In genomic region chr11:118233924-118234323, GRCm38 (mm10) we compare ENCODE assay signal across 21 mouse cellular contexts. TPM values are rescaled to one million over a fixed set of nuclear protein-coding genes. Genes with fewer than 3 reads are reported as not detected.
DNase-seq lines count a peak whose midpoint lies in the region; ATAC-seq and TF ChIP-seq lines count a peak whose summit lies in the region.
"Had no signal": no experiment of that assay in that cellular context is flagged by ENCODE, and none has a peak within 500 bp of the region (broad histone marks: within the 10 kb centered on the region; RNA-seq: fewer than 3 reads in every experiment).

No protein-coding gene starts in this region.

- 0 out of 2 replicates have a peak overlapping the region, but pooled peaks have one; percentile 11 for H3K27ac ChIP-seq in heart, embryonic 11.5 days (ENCODE audit: low read depth, low read length)
- H3K27ac ChIP-seq in heart, embryonic 12.5 days (ENCODE audit: poor library complexity, severe bottlenecking) = no peak overlapping the region
- H3K27ac ChIP-seq in CH12.LX (ENCODE audit: insufficient read depth, low read depth) = no peak overlapping the region
- H3K27ac ChIP-seq in layer of hippocampus, adult 2 months = no peak overlapping the region
- H3K27ac ChIP-seq: forebrain, embryonic 13.5 days; hindbrain, embryonic 15.5 days had no signal

- TF ChIP-seq POLR2A in CH12.LX (IDR thresholded peaks at IDR 0.05; ENCODE audit: low read depth, low read length) = no peak

- H3K79me2 ChIP-seq in CH12.LX (replicated peaks; ENCODE audit: control insufficient read depth, extremely low read depth, insufficient read depth, poor library complexity, severe bottlenecking) = peaks cover 5% of the 10 kb centered on the region

- no peak for TF ChIP-seq RAD21 in CH12.LX (IDR thresholded peaks at IDR 0.05; ENCODE audit: low read depth, low read length)

- no peaks in the 10 kb centered on the region for H3K9me3 ChIP-seq in heart, embryonic 11.5 days (replicated peaks; ENCODE audit: control insufficient read depth, low read length)
- no peaks in the 10 kb centered on the region for H3K9me3 ChIP-seq in heart, embryonic 12.5 days (replicated peaks)
- H3K9me3 ChIP-seq in CH12.LX (replicated peaks; ENCODE audit: low read length) = peaks cover 10% of the 10 kb centered on the region
- H3K9me3 ChIP-seq: embryonic facial prominence, embryonic 13.5 days; forebrain, embryonic 13.5 days; heart, embryonic 13.5 days; hindbrain, embryonic 15.5 days had no signal

- peaks cover 20% of the 10 kb centered on the region for H3K4me1 ChIP-seq in heart, embryonic 11.5 days (ENCODE audit: control insufficient read depth, insufficient read depth, low read length)
- peaks cover 57% of the 10 kb centered on the region for H3K4me1 ChIP-seq in heart, embryonic 12.5 days (replicated peaks)
- peaks cover 26 to 87% of the 10 kb centered on the region in 2 experiments for H3K4me1 ChIP-seq in CH12.LX (ENCODE audit: control insufficient read depth in 1 of 2, insufficient read depth in 2 of 2)

- dilution Hi-C loops in CH12.LX (cut with MboI; ENCODE audit: extremely low pct_ligation_motif_present, extremely low pct_unique_long_range_greater_than_20kb, low sequenced_read_pairs) = no loop called here

- H3K36me3 ChIP-seq in heart, embryonic 11.5 days (ENCODE audit: control insufficient read depth, insufficient read depth, low read length) = no peaks in the 10 kb centered on the region
- H3K36me3 ChIP-seq in heart, embryonic 12.5 days = no peaks in the 10 kb centered on the region
- peaks cover 0 to 23% of the 10 kb centered on the region in 2 experiments for H3K36me3 ChIP-seq in CH12.LX (replicated peaks in 1 of 2; ENCODE audit: control insufficient read depth in 1 of 2, insufficient read depth in 1 of 2, low read length in 1 of 2)
- H3K36me3 ChIP-seq: embryonic facial prominence, embryonic 13.5 days; heart, embryonic 13.5 days; hindbrain, embryonic 15.5 days had no signal

- no peak overlapping the region for H3K9ac ChIP-seq in heart, embryonic 11.5 days (ENCODE audit: low read depth, low read length)
- H3K9ac ChIP-seq in heart, embryonic 12.5 days = no peak overlapping the region
- H3K9ac ChIP-seq in CH12.LX (ENCODE audit: insufficient read depth, low read depth) = no peak overlapping the region
- H3K9ac ChIP-seq: embryonic facial prominence, embryonic 13.5 days; forebrain, embryonic 13.5 days; forebrain, postnatal 0 days; heart, embryonic 13.5 days; hindbrain, embryonic 15.5 days had no signal

- H3K4me2 ChIP-seq in heart, embryonic 11.5 days = no peak overlapping the region
- no peak overlapping the region for H3K4me2 ChIP-seq in heart, embryonic 12.5 days
- no peak overlapping the region for H3K4me2 ChIP-seq in CH12.LX (ENCODE audit: insufficient read depth, low read depth, poor library complexity, severe bottlenecking)
- H3K4me2 ChIP-seq: embryonic facial prominence, embryonic 13.5 days; forebrain, embryonic 13.5 days; hindbrain, embryonic 15.5 days had no signal

- no peaks in the 10 kb centered on the region for H3K27me3 ChIP-seq in heart, embryonic 11.5 days (ENCODE audit: control insufficient read depth, insufficient read depth, low read length)
- H3K27me3 ChIP-seq in heart, embryonic 12.5 days (replicated peaks) = no peaks in the 10 kb centered on the region
- H3K27me3 ChIP-seq in CH12.LX (replicated peaks) = no peaks in the 10 kb centered on the region
- H3K27me3 ChIP-seq: embryonic facial prominence, embryonic 13.5 days; forebrain, embryonic 13.5 days; heart, embryonic 13.5 days; hindbrain, embryonic 15.5 days had no signal

- 53% methylated on average over 3 of the region's 3 CpGs for WGBS in heart, embryonic 11.5 days (ENCODE audit: insufficient replicate concordance)
- WGBS in heart, embryonic 12.5 days = 57% methylated on average over 3 of the region's 3 CpGs

- TF ChIP-seq EP300 in CH12.LX (IDR thresholded peaks at IDR 0.05; ENCODE audit: low read length) = no peak

- DNase-seq in CH12.LX (ENCODE audit: extremely low read depth) = no peak
- peak; percentile 56 for DNase-seq in fibroblast of lung, adult 2 months (ENCODE audit: low read depth)
- no peak for DNase-seq in layer of hippocampus, adult 2 months (ENCODE audit: low spot score in 2 of 2)
- DNase-seq in right cerebral cortex, postnatal 10 days (ENCODE audit: low spot score in 2 of 2) = no peak
- DNase-seq: adrenal gland, postnatal 14 days; B cell, adult 2 months; cerebellum, adult 2 months; cerebellum, postnatal 10 days; forebrain, postnatal 0 days; gastrocnemius, postnatal 36 days; heart, postnatal 36 days; kidney, adult 8-10 months had no signal

- ATAC-seq in heart, embryonic 11.5 days (replicated peaks; ENCODE audit: insufficient number of reproducible peaks, low FRiP score, low TSS enrichment) = no peak
- ATAC-seq in heart, embryonic 12.5 days (ENCODE audit: insufficient number of reproducible peaks, low FRiP score) = no peak
- ATAC-seq in megakaryocyte progenitor cell, adult 5-6 weeks (replicated peaks; ENCODE audit: poor library complexity) = no peak
- ATAC-seq: forebrain, embryonic 13.5 days; forebrain, postnatal 0 days; inflammation-experienced regulatory T-cells, adult 6 months; intestine, postnatal 0 days had no signal

- no peak for TF ChIP-seq CTCF in CH12.LX (conservative IDR thresholded peaks at IDR 0.05 in 1 of 2, IDR thresholded peaks at IDR 0.05 in 1 of 2; ENCODE audit: low read depth in 2 of 2, low read length in 2 of 2)
- TF ChIP-seq CTCF in layer of hippocampus, adult 2 months (conservative IDR thresholded peaks at IDR 0.05) = no peak

- in situ Hi-C loops in CH12.LX (cut with MboI; ENCODE audit: low pct_ligation_motif_present, low pct_unique_long_range_greater_than_20kb, low sequenced_read_pairs) = no loop called here

- no peak overlapping the region for H3K4me3 ChIP-seq in heart, embryonic 11.5 days (ENCODE audit: low read depth, low read length)
- H3K4me3 ChIP-seq in heart, embryonic 12.5 days = no peak overlapping the region
- no peak overlapping the region for H3K4me3 ChIP-seq in CH12.LX (replicated peaks in 1 of 3; ENCODE audit: low read depth in 2 of 3, low read length in 2 of 3, poor library complexity in 1 of 3)
- H3K4me3 ChIP-seq in layer of hippocampus, adult 2 months = no peak overlapping the region
- H3K4me3 ChIP-seq: embryonic facial prominence, embryonic 13.5 days; forebrain, embryonic 13.5 days; heart, embryonic 13.5 days; hindbrain, embryonic 15.5 days had no signal

TF ChIP-seq in CH12.LX, 34 proteins besides CTCF, POLR2A, EP300 and RAD21:
- TF ChIP-seq MXI1 (IDR thresholded peaks at IDR 0.05; ENCODE audit: low read depth, low read length) = 0 out of 2 replicates have a peak, but pooled peaks have one; percentile 10
- TF ChIP-seq CHD1 (IDR thresholded peaks at IDR 0.05; ENCODE audit: low read depth, low read length) = no peak
- no peak for TF ChIP-seq ELF1 (IDR thresholded peaks at IDR 0.05; ENCODE audit: low read depth, low read length)
- no peak for TF ChIP-seq KAT2A (IDR thresholded peaks at IDR 0.05; ENCODE audit: insufficient replicate concordance, low read length)
- no peak for TF ChIP-seq ZC3H11A (IDR thresholded peaks at IDR 0.05; ENCODE audit: low read depth, low read length)

RNA-seq across cellular contexts. Expression of gene Cyth1, which starts 14.5 kb away (rescaled TPM):
- polyA plus RNA-seq in heart, embryonic 11.5 days (2014; fragmentation: Nextera tagmentation; extraction: Ambion mirVana) = 10.6 and 12.7 TPM in 2 replicates
- polyA plus RNA-seq in heart, embryonic 12.5 days (2016; fragmentation: Nextera tagmentation; extraction: Ambion mirVana) = 20.6 and 21.1 TPM in 2 replicates
- total RNA-seq in CH12.LX (2012; rRNA removed) (47.8 and 49.7 TPM in 2 replicates), CH12.LX (2014; rRNA removed) (108 and 122 TPM in 2 replicates)
- polyA plus RNA-seq in CH12.LX (2012; ENCODE audit: insufficient read length, low read depth) = 79.7 and 127 TPM in 2 replicates
- 100 to 1,000 TPM; 101 to 108 TPM for total RNA-seq in layer of hippocampus, adult 2 months (2021)
- total RNA-seq in megakaryocyte progenitor cell, adult 5-6 weeks (2015) = 12.3 and 15.1 TPM in 2 replicates
- 45.5 and 56.3 TPM in 2 replicates for total RNA-seq in megakaryocyte progenitor cell, adult 5-6 weeks (2017)

RNA-seq across cellular contexts. Expression of gene Usp36, which starts 56.1 kb away (rescaled TPM):
- polyA plus RNA-seq in heart, embryonic 11.5 days (2014; fragmentation: Nextera tagmentation; extraction: Ambion mirVana) = 10.7 and 11.1 TPM in 2 replicates
- 14.8 and 16.2 TPM in 2 replicates for polyA plus RNA-seq in heart, embryonic 12.5 days (2016; fragmentation: Nextera tagmentation; extraction: Ambion mirVana)
- total RNA-seq in CH12.LX (2012; rRNA removed) (19.5 and 25.5 TPM in 2 replicates), CH12.LX (2014; rRNA removed) (9.8 and 10.7 TPM in 2 replicates)
- 38.7 and 42.6 TPM in 2 replicates for polyA plus RNA-seq in CH12.LX (2012; ENCODE audit: insufficient read length, low read depth)
- 10 to 100 TPM; 26.5 to 28.5 TPM for total RNA-seq in layer of hippocampus, adult 2 months (2021)
- 19.1 and 23.7 TPM in 2 replicates for total RNA-seq in megakaryocyte progenitor cell, adult 5-6 weeks (2015)
- total RNA-seq in megakaryocyte progenitor cell, adult 5-6 weeks (2017) = 11.7 and 14.1 TPM in 2 replicates
